Mouse (Mus musculus) CH12.LX (cell line): ENCODE measurements around the gene Samd5. TPM values are rescaled to one million over a fixed set of nuclear protein-coding genes. Genes with fewer than 3 reads are reported as not detected.

Source experiments
- DNase-seq: peaks from one replicate; pipeline ENCODE4 v3.0.0-alpha.2; 2013; ENCODE audit errors: extremely low read depth
- H3K27ac ChIP-seq: 2 replicates; pipeline ENCODE4 v1.5.1; 2012; ENCODE audit warnings: low read depth, mild to moderate bottlenecking, control low read depth, moderate library complexity; ENCODE audit not compliant: insufficient read depth
- H3K27me3 ChIP-seq: replicated peaks from 2 replicates; pipeline ENCODE3; 2012; ENCODE audit warnings: inconsistent platforms
- H3K36me3 ChIP-seq, 2 experiments: replicated peaks in 1 of 2; 2 replicates each; pipeline versions ENCODE3 to v1.6.1; 2012; ENCODE audit warnings: inconsistent platforms in 1 of 2, low read length in 1 of 2, mild to moderate bottlenecking in 1 of 2, mixed read lengths in 1 of 2, moderate library complexity in 1 of 2; ENCODE audit not compliant: control insufficient read depth in 1 of 2, insufficient read depth in 1 of 2
- H3K4me1 ChIP-seq, 2 experiments: 2 replicates each; pipeline ENCODE4 v1.6.1; 2012; ENCODE audit warnings: inconsistent platforms in 1 of 2, moderate library complexity in 1 of 2; ENCODE audit not compliant: insufficient read depth in 2 of 2, control insufficient read depth in 1 of 2
- H3K4me2 ChIP-seq: 2 replicates; pipeline ENCODE4 v1.6.1; 2012; ENCODE audit warnings: low read depth, mild to moderate bottlenecking, control low read depth; ENCODE audit not compliant: poor library complexity, insufficient read depth, severe bottlenecking
- H3K4me3 ChIP-seq, 3 experiments: fragments of 150-350 bp in 1 of 3; sonication (generic) in 1 of 3; replicated peaks in 1 of 3; 2 replicates each; pipeline versions ENCODE3 to v1.5.1; 2011 to 2012; ENCODE audit warnings: low read depth in 2 of 3, low read length in 2 of 3, mild to moderate bottlenecking in 2 of 3, moderate library complexity in 2 of 3, control low read depth in 1 of 3, improper control_type of control experiment in 1 of 3, inconsistent platforms in 1 of 3, mixed read lengths in 1 of 3; ENCODE audit not compliant: poor library complexity in 1 of 3
- H3K79me2 ChIP-seq: replicated peaks from 2 replicates; pipeline ENCODE4 v1.6.1; 2012; ENCODE audit warnings: mild to moderate bottlenecking, moderate library complexity; ENCODE audit not compliant: control insufficient read depth, poor library complexity, insufficient read depth, severe bottlenecking; ENCODE audit errors: extremely low read depth
- H3K9ac ChIP-seq: 2 replicates; pipeline ENCODE4 v1.6.1; 2012; ENCODE audit warnings: low read depth, mild to moderate bottlenecking, control low read depth, moderate library complexity; ENCODE audit not compliant: insufficient read depth
- H3K9me3 ChIP-seq: replicated peaks from 2 replicates; pipeline ENCODE3; 2012; ENCODE audit warnings: low read length, inconsistent platforms, mixed read lengths
- CHD2 ChIP-seq: IDR thresholded peaks from 2 replicates; pipeline ENCODE4 v1.6.1; 2011; ENCODE audit warnings: low read length, improper control_type of control experiment
- CTCF ChIP-seq, 2 experiments: IDR thresholded peaks in 1 of 2; conservative IDR thresholded peaks in 1 of 2; 2 replicates each; pipeline ENCODE4 v1.5.1; 2011 to 2012; ENCODE audit warnings: low read depth in 2 of 2, low read length in 2 of 2, improper control_type of control experiment in 1 of 2, inconsistent platforms in 1 of 2, mild to moderate bottlenecking in 1 of 2, moderate library complexity in 1 of 2
- E2F4 ChIP-seq: IDR thresholded peaks from 2 replicates; pipeline ENCODE4 v1.6.1; 2011; ENCODE audit warnings: low read depth, low read length, improper control_type of control experiment; ENCODE audit not compliant: insufficient replicate concordance
- EP300 ChIP-seq: IDR thresholded peaks from 2 replicates; pipeline ENCODE4 v1.6.1; 2011; ENCODE audit warnings: low read length, improper control_type of control experiment
- ETS1 ChIP-seq: conservative IDR thresholded peaks from 2 replicates; pipeline ENCODE4 v1.6.1; 2012; ENCODE audit warnings: low read depth, mild to moderate bottlenecking, inconsistent platforms, low read length, improper control_type of control experiment, moderate library complexity
- GABPA ChIP-seq: IDR thresholded peaks from 2 replicates; pipeline ENCODE4 v1.6.1; 2012; ENCODE audit warnings: low read depth, low read length, improper control_type of control experiment, inconsistent platforms; ENCODE audit not compliant: insufficient replicate concordance
- HCFC1 ChIP-seq: IDR thresholded peaks from 2 replicates; pipeline ENCODE4 v1.6.1; 2012; ENCODE audit warnings: low read depth, mild to moderate bottlenecking, inconsistent platforms, low read length, improper control_type of control experiment
- IRF4 ChIP-seq: IDR thresholded peaks from 2 replicates; pipeline ENCODE4 v1.6.1; 2014; ENCODE audit warnings: low read depth, mild to moderate bottlenecking, inconsistent platforms, low read length, improper control_type of control experiment
- JUND ChIP-seq: conservative IDR thresholded peaks from 2 replicates; pipeline ENCODE4 v1.6.1; 2011; ENCODE audit warnings: low read depth, low read length, improper control_type of control experiment
- KAT2A ChIP-seq: IDR thresholded peaks from 2 replicates; pipeline ENCODE4 v1.6.1; 2012; ENCODE audit warnings: low read length, improper control_type of control experiment, inconsistent platforms; ENCODE audit not compliant: insufficient replicate concordance
- MAFK ChIP-seq: IDR thresholded peaks from 2 replicates; pipeline ENCODE4 v1.6.1; 2011; ENCODE audit warnings: low read length, improper control_type of control experiment; ENCODE audit not compliant: insufficient replicate concordance
- MAZ ChIP-seq: IDR thresholded peaks from 2 replicates; pipeline ENCODE4 v1.6.1; 2012; ENCODE audit warnings: low read depth, mild to moderate bottlenecking, inconsistent platforms, low read length, improper control_type of control experiment, moderate library complexity
- MXI1 ChIP-seq: IDR thresholded peaks from 2 replicates; pipeline ENCODE4 v1.6.1; 2011; ENCODE audit warnings: mild to moderate bottlenecking, low read depth, low read length, improper control_type of control experiment
- MYC ChIP-seq: IDR thresholded peaks from 2 replicates; pipeline ENCODE4 v1.6.1; 2011; ENCODE audit warnings: low read depth, mild to moderate bottlenecking, improper control_type of control experiment, low read length
- POLR2A ChIP-seq: IDR thresholded peaks from 2 replicates; pipeline ENCODE4 v1.6.1; 2011; ENCODE audit warnings: low read depth, mild to moderate bottlenecking, improper control_type of control experiment, low read length
- POLR2AphosphoS2 ChIP-seq: IDR thresholded peaks from 2 replicates; pipeline ENCODE4 v1.6.1; 2011; ENCODE audit warnings: low read depth, low read length, improper control_type of control experiment
- RCOR1 ChIP-seq: conservative IDR thresholded peaks from 2 replicates; pipeline ENCODE4 v1.6.1; 2012; ENCODE audit warnings: low read depth, mild to moderate bottlenecking, inconsistent platforms, low read length, improper control_type of control experiment
- SIN3A ChIP-seq: IDR thresholded peaks from 2 replicates; pipeline ENCODE4 v1.6.1; 2012; ENCODE audit warnings: low read length, improper control_type of control experiment, inconsistent platforms
- TCF12 ChIP-seq: IDR thresholded peaks from 2 replicates; pipeline ENCODE4 v1.6.1; 2014; ENCODE audit warnings: low read depth, mild to moderate bottlenecking, inconsistent platforms, low read length, improper control_type of control experiment
- UBTF ChIP-seq: IDR thresholded peaks from 2 replicates; pipeline ENCODE4 v1.6.1; 2012; ENCODE audit warnings: low read depth, mild to moderate bottlenecking, inconsistent platforms, low read length, improper control_type of control experiment, moderate library complexity
- USF1 ChIP-seq: IDR thresholded peaks from 2 replicates; pipeline ENCODE4 v1.6.1; 2014; ENCODE audit warnings: low read depth, mild to moderate bottlenecking, inconsistent platforms, low read length, improper control_type of control experiment
- USF2 ChIP-seq: conservative IDR thresholded peaks from 2 replicates; pipeline ENCODE4 v1.6.1; 2011; ENCODE audit warnings: low read depth, low read length, improper control_type of control experiment
- ZC3H11A ChIP-seq: IDR thresholded peaks from 2 replicates; pipeline ENCODE4 v1.6.1; 2012; ENCODE audit warnings: low read depth, mild to moderate bottlenecking, inconsistent platforms, low read length, improper control_type of control experiment
- ZKSCAN1 ChIP-seq: IDR thresholded peaks from 2 replicates; pipeline ENCODE4 v1.6.1; 2012; ENCODE audit warnings: low read depth, inconsistent platforms, low read length, improper control_type of control experiment, borderline replicate concordance
- dilution Hi-C: fragments of 300-500 bp; cut with MboI; formaldehyde crosslinking; loops from 2 replicates; pipeline ENCODE4 v1.14.3; 2020; ENCODE audit warnings: low sequenced_read_pairs; ENCODE audit not compliant: extremely low pct_unique_long_range_greater_than_20kb, extremely low pct_ligation_motif_present
- in situ Hi-C: fragments of 300-500 bp; cut with MboI; formaldehyde crosslinking; loops from 3 replicates; pipeline ENCODE4 v1.14.3; 2019; ENCODE audit warnings: low sequenced_read_pairs, low pct_ligation_motif_present, low pct_unique_long_range_greater_than_20kb, mixed read lengths
- polyA plus RNA-seq: library from polyadenylated mRNA; unstranded; fragments of >175 nt; gene quantifications from 2 replicates; pipeline ENCODE4 v1.2.1, GENCODE M21; 2012; ENCODE audit warnings: low read depth; ENCODE audit not compliant: insufficient read length
- total RNA-seq, 2 experiments: library from RNA; depleted of rRNA; stranded (reverse); fragments of 300-350 nt in 1 of 2; fragments of >200 nt in 1 of 2; gene quantifications; 2 replicates each; pipeline ENCODE4 v1.2.3; 2012 to 2014

The Samd5 gene
- total and polyA plus RNA-seq, 3 experiments, result not detected

GRCm38 (mm10) chr10:9675550-9676417 is 776 bp upstream of the Samd5 start:
- no peak overlapping the region for H3K4me3 ChIP-seq
- no peaks in the 10 kb centered on the region for H3K4me1 ChIP-seq
- H3K9me3 ChIP-seq, result peaks cover 5% of the 10 kb centered on the region
- no peaks in the 10 kb centered on the region for H3K36me3 ChIP-seq
- no peak overlapping the region for H3K4me2 ChIP-seq
- in situ Hi-C loops (loop anchor here (5.0 kb wide), 1 partner anchor 103 kb away; no protein-coding TSS in a partner anchor), dilution Hi-C loops (no loop called here)
- H3K9ac ChIP-seq, result no peak overlapping the region
- H3K27me3 ChIP-seq, result no peaks in the 10 kb centered on the region
- TF ChIP-seq RCOR1 (no peak), TCF12 (no peak), MAFK (no peak), GABPA (no peak), CHD2 (no peak)
- no peak overlapping the region for H3K27ac ChIP-seq
- no peak for DNase-seq
- no peaks in the 10 kb centered on the region for H3K79me2 ChIP-seq

- Histone ChIP-seq H3K79me2 (no peaks in the 10 kb centered on the region), H3K36me3 (no peaks in the 10 kb centered on the region), H3K4me3 (no peak overlapping the region), H3K4me1 (no peaks in the 10 kb centered on the region), H3K4me2 (no peak overlapping the region), H3K27me3 (no peaks in the 10 kb centered on the region), H3K9ac (no peak overlapping the region), H3K27ac (no peak overlapping the region), H3K9me3 (peaks cover 5% of the 10 kb centered on the region)
- dilution Hi-C loops, result no loop called here
- in situ Hi-C loops, result no loop called here
- TF ChIP-seq MYC, result no peak
- no peak for TF ChIP-seq GABPA
- no peak for TF ChIP-seq POLR2AphosphoS2
- no peak for TF ChIP-seq HCFC1
- TF ChIP-seq KAT2A, result no peak
- no peak for TF ChIP-seq MAZ
- no peak for TF ChIP-seq USF2
- TF ChIP-seq E2F4, result no peak
- TF ChIP-seq ZKSCAN1, result no peak
- no peak for TF ChIP-seq CTCF (conservative IDR thresholded peaks at IDR 0.05 in 1 of 2, IDR thresholded peaks at IDR 0.05 in 1 of 2; ENCODE audit: low read depth in 2 of 2, low read length in 2 of 2)
- no peak for TF ChIP-seq ETS1
- no peak for TF ChIP-seq EP300
- TF ChIP-seq POLR2A, result no peak
- no peak for TF ChIP-seq SIN3A
- TF ChIP-seq USF1, result no peak
- no peak for TF ChIP-seq ZC3H11A
- no peak for TF ChIP-seq IRF4
- TF ChIP-seq JUND, result no peak
- TF ChIP-seq MXI1, result no peak
- no peak for TF ChIP-seq UBTF
- no peak for DNase-seq
Observed at GRCm38 (mm10) chr10:9673276-9673675, 1.7 kb downstream of the Samd5 start.
